Mouse (Mus musculus) frontal cortex, postnatal 14 days (tissue): Measurements from ENCODE around the gene Sit1.
A peak's percentile ranks its signal among the peaks of the same experiment; 100 is the strongest.
"Not testable (repeated sequence)": the region's sequence is repeated elsewhere in the genome, so short reads cannot be mapped to it uniquely, and the experiment has no call there.

Experiments used
- DNase-seq, 2 experiments: peaks; one replicate each; pipeline ENCODE4 v3.0.0; 2022; ENCODE audit warnings: low spot score in 2 of 2

Gene Sit1

GRCm38 (mm10) chr4:43499407-43500333 lies 16.1 kb upstream of the Sit1 start, which contains the start of gene Arhgef39:
Gene Arhgef39 (minus strand): TSS chr4:43499695.
- DNase-seq: peak in 1 of 2 experiments; percentile 66

- no peak for DNase-seq
These were observed 15.4 kb upstream of the Sit1 start for GRCm38 (mm10) chr4:43498983-43499382.

- no peak for DNase-seq
These were observed 14.4 kb upstream of the Sit1 start for GRCm38 (mm10) chr4:43497946-43498345.

- no peak for DNase-seq
These were observed 13.9 kb upstream of the Sit1 start for GRCm38 (mm10) chr4:43497405-43497804.

GRCm38 (mm10) chr4:43496587-43496986 lies 13.1 kb upstream of the Sit1 start:
- DNase-seq: no peak

- no peak for DNase-seq
These were observed 10.3 kb upstream of the Sit1 start for GRCm38 (mm10) chr4:43493846-43494240.

- peak; percentile 93 to 96 for DNase-seq
These were observed 9.8 kb upstream of the Sit1 start for GRCm38 (mm10) chr4:43493186-43493845.

- DNase-seq: peak; percentile 92
These were observed 9.3 kb upstream of the Sit1 start, which contains the start of gene Ccdc107 for GRCm38 (mm10) chr4:43492821-43493185. Gene Ccdc107 (plus strand): TSS chr4:43492900.

- no peak for DNase-seq
These were observed 8.7 kb upstream of the Sit1 start for GRCm38 (mm10) chr4:43492101-43492820.

- no peak for DNase-seq
These were observed 7.3 kb upstream of the Sit1 start for GRCm38 (mm10) chr4:43490801-43491200.

- no peak for DNase-seq
These were observed 6.1 kb upstream of the Sit1 start for GRCm38 (mm10) chr4:43489611-43490010.

GRCm38 (mm10) chr4:43485666-43486065 lies 2.1 kb upstream of the Sit1 start:
- DNase-seq: not testable (repeated sequence)

GRCm38 (mm10) chr4:43482591-43482990 lies 943 bp downstream of the Sit1 start:
- DNase-seq: no peak

- DNase-seq: no peak
These were observed 1.6 kb downstream of the Sit1 start for GRCm38 (mm10) chr4:43481894-43482456.

GRCm38 (mm10) chr4:43480985-43481384 lies 2.5 kb downstream of the Sit1 start:
- no peak for DNase-seq

- peak in 1 of 2 experiments; percentile 40 for DNase-seq
These were observed 4.4 kb downstream of the Sit1 start for GRCm38 (mm10) chr4:43478906-43479832.

GRCm38 (mm10) chr4:43478534-43478858 lies 5.0 kb downstream of the Sit1 start:
- DNase-seq: no peak

- peak; percentile 76 for DNase-seq
These were observed 5.5 kb downstream of the Sit1 start for GRCm38 (mm10) chr4:43477857-43478533.

GRCm38 (mm10) chr4:43476604-43477003 lies 6.9 kb downstream of the Sit1 start:
- no peak for DNase-seq

GRCm38 (mm10) chr4:43473636-43474035 lies 9.9 kb downstream of the Sit1 start:
- no peak for DNase-seq
